11 mouse cellular contexts compared by ENCODE assay signal in genomic region chr14:31125106-31126075, GRCm38 (mm10). TPM values are rescaled to one million over a fixed set of nuclear protein-coding genes. Genes with fewer than 3 reads are reported as not detected.
A peak's percentile ranks its signal among the peaks of the same experiment; 100 is the strongest.
DNase-seq lines count a peak whose midpoint lies in the region; ATAC-seq and TF ChIP-seq lines count a peak whose summit lies in the region.
"Had no signal": no experiment of that assay in that cellular context is flagged by ENCODE, and none has a peak within 500 bp of the region (broad histone marks: within the 10 kb centered on the region; RNA-seq: fewer than 3 reads in every experiment).

No protein-coding gene starts in this region.

- DNase-seq in gastrocnemius, adult 18-20 months (ENCODE audit: low spot score), result peak; percentile 48
- no peak for DNase-seq in gastrocnemius, postnatal 36 days
- peak; percentile 13 to 53 for DNase-seq in spleen, postnatal 4 days (ENCODE audit: low spot score in 2 of 2)
- no peak for DNase-seq in spleen, adult 18-20 months
- peak; percentile 24 for DNase-seq in stomach, postnatal 0 days (ENCODE audit: low spot score)
- DNase-seq in layer of hippocampus, postnatal 25 days (ENCODE audit: extremely low spot score in 1 of 2, low spot score in 1 of 2), result no peak
- no peak for DNase-seq in adrenal gland, postnatal 10 days
- DNase-seq: cerebellum, adult 2 months; kidney, postnatal 36 days had no signal

- peaks cover 17% of the 10 kb centered on the region for H3K4me1 ChIP-seq in hindbrain, embryonic 16.5 days (ENCODE audit: control insufficient read depth, insufficient read depth, low read depth, low read length)
- no peaks in the 10 kb centered on the region for H3K4me1 ChIP-seq in stomach, postnatal 0 days (replicated peaks; ENCODE audit: control insufficient read depth, insufficient read depth)

- H3K27ac ChIP-seq in hindbrain, embryonic 16.5 days (ENCODE audit: low read depth, low read length), result no peak overlapping the region
- 0 out of 2 replicates have a peak overlapping the region, but pooled peaks have one; percentile 24 for H3K27ac ChIP-seq in stomach, postnatal 0 days (replicated peaks)

- WGBS in hindbrain, embryonic 16.5 days, result 70% methylated on average over 9 of the region's 9 CpGs
- WGBS in stomach, postnatal 0 days, result 50% methylated on average over 9 of the region's 9 CpGs

- intact Hi-C loops in gastrocnemius, postnatal 36 days (cut with DNase I), result no loop called here

- H3K36me3 ChIP-seq in hindbrain, embryonic 16.5 days (ENCODE audit: control insufficient read depth, insufficient read depth, low read length), result peaks cover 4% of the 10 kb centered on the region; the same call in 1 of the 2 replicates
- H3K36me3 ChIP-seq in stomach, postnatal 0 days (ENCODE audit: control insufficient read depth, insufficient read depth, low read length), result peaks cover 4% of the 10 kb centered on the region; the same call in 1 of the 2 replicates

- H3K4me3 ChIP-seq in hindbrain, embryonic 16.5 days (ENCODE audit: low read length), result no peak overlapping the region
- H3K4me3 ChIP-seq in stomach, postnatal 0 days (ENCODE audit: low read depth, low read length), result no peak overlapping the region

- no peaks in the 10 kb centered on the region for H3K27me3 ChIP-seq in hindbrain, embryonic 16.5 days (replicated peaks; ENCODE audit: control insufficient read depth, insufficient read depth, low read length)
- no peaks in the 10 kb centered on the region for H3K27me3 ChIP-seq in stomach, postnatal 0 days (ENCODE audit: control insufficient read depth, insufficient read depth, low read length)

- no peaks in the 10 kb centered on the region for H3K9me3 ChIP-seq in hindbrain, embryonic 16.5 days (ENCODE audit: control insufficient read depth, low read length)
- H3K9me3 ChIP-seq in stomach, postnatal 0 days (ENCODE audit: control insufficient read depth, low read length), result no peaks in the 10 kb centered on the region

- no peak overlapping the region for H3K4me2 ChIP-seq in hindbrain, embryonic 16.5 days (ENCODE audit: low read length)
- no peak overlapping the region for H3K4me2 ChIP-seq in stomach, postnatal 0 days (replicated peaks; ENCODE audit: low read depth)

- H3K9ac ChIP-seq in hindbrain, embryonic 16.5 days (ENCODE audit: low read depth, low read length), result peak overlapping the region; percentile 22; the same call in 1 of the 2 replicates
- no peak overlapping the region for H3K9ac ChIP-seq in stomach, postnatal 0 days (ENCODE audit: low read length)

- TF ChIP-seq EP300 in stomach, postnatal 0 days (optimal IDR thresholded peaks at IDR 0.05), result no peak

- no peak for TF ChIP-seq CTCF in stomach, postnatal 0 days (IDR thresholded peaks at IDR 0.05; ENCODE audit: low read depth)

- ATAC-seq in hindbrain, embryonic 16.5 days, result no peak
- ATAC-seq in stomach, postnatal 0 days (ENCODE audit: low FRiP score, low TSS enrichment), result no peak
- ATAC-seq: CD4-positive, CD25-positive, alpha-beta regulatory T cell, adult 4 months had no signal

RNA-seq across cellular contexts. Expression of gene Smim4, which starts 3.4 kb away (rescaled TPM):
- total RNA-seq in gastrocnemius, adult 18-20 months (2021), result 10 to 100 TPM; 24.6 to 33.8 TPM
- total RNA-seq in gastrocnemius, postnatal 36 days (2021), result 10 to 100 TPM; 29.3 to 40.5 TPM
- 51.3 and 53.9 TPM in 2 replicates for polyA plus RNA-seq in hindbrain, embryonic 16.5 days (2015; fragmentation: Nextera tagmentation; extraction: Ambion mirVana)
- polyA plus RNA-seq in stomach, postnatal 0 days (2015; fragmentation: Nextera tagmentation; extraction: Ambion mirVana), result 99.3 and 108 TPM in 2 replicates
- 10 to 100 TPM; 28.6 to 29.6 TPM for total RNA-seq in layer of hippocampus, postnatal 25 days (2021)
- total RNA-seq in adrenal gland, postnatal 10 days (2021), result 100 to 1,000 TPM in 1 of 2 experiments, 10 to 100 TPM in 1; 86.9 to 103 TPM

RNA-seq across cellular contexts. Expression of gene Nt5dc2, which starts 5.5 kb away (rescaled TPM):
- total RNA-seq in gastrocnemius, adult 18-20 months (2021), result 1 to 10 TPM in 1 of 2 experiments, under 1 TPM in 1; 0.57 to 1.3 TPM
- total RNA-seq in gastrocnemius, postnatal 36 days (2021), result 1 to 10 TPM; 2.2 to 2.4 TPM
- 192 and 222 TPM in 2 replicates for polyA plus RNA-seq in hindbrain, embryonic 16.5 days (2015; fragmentation: Nextera tagmentation; extraction: Ambion mirVana)
- 61.0 and 65.3 TPM in 2 replicates for polyA plus RNA-seq in stomach, postnatal 0 days (2015; fragmentation: Nextera tagmentation; extraction: Ambion mirVana)
- total RNA-seq in layer of hippocampus, postnatal 25 days (2021), result 10 to 100 TPM; 12.8 to 17.9 TPM
- 10 to 100 TPM; 52.0 to 52.6 TPM for total RNA-seq in adrenal gland, postnatal 10 days (2021)
- polyA plus RNA-seq: CD4-positive, CD25-positive, alpha-beta regulatory T cell, adult 4 months had no signal

RNA-seq across cellular contexts. Expression of gene Stab1, which starts 43.0 kb away (rescaled TPM):
- 10 to 100 TPM in 1 of 2 experiments, 1 to 10 TPM in 1; 9.7 to 16.7 TPM for total RNA-seq in gastrocnemius, adult 18-20 months (2021)
- total RNA-seq in gastrocnemius, postnatal 36 days (2021), result 10 to 100 TPM; 15.6 to 17.7 TPM
- polyA plus RNA-seq in hindbrain, embryonic 16.5 days (2015; fragmentation: Nextera tagmentation; extraction: Ambion mirVana), result 13.5 and 17.5 TPM in 2 replicates
- 23.7 and 23.9 TPM in 2 replicates for polyA plus RNA-seq in stomach, postnatal 0 days (2015; fragmentation: Nextera tagmentation; extraction: Ambion mirVana)
- 10 to 100 TPM; 13.9 to 17.5 TPM for total RNA-seq in layer of hippocampus, postnatal 25 days (2021)
- 10 to 100 TPM; 74.3 to 74.8 TPM for total RNA-seq in adrenal gland, postnatal 10 days (2021)

Comparison
In these comparisons a context has a peak if more than half of its experiments do, and no peak if none do; other contexts are left out.
1. DNase-seq: peak in gastrocnemius, adult 18-20 months (single experiment), spleen, postnatal 4 days (2 of 2) and stomach, postnatal 0 days (single experiment); none in gastrocnemius, postnatal 36 days (0 of 2), spleen, adult 18-20 months (0 of 2), layer of hippocampus, postnatal 25 days (0 of 2) and adrenal gland, postnatal 10 days (single experiment).
2. RNA of gene Nt5dc2, which starts 5.5 kb away (total RNA-seq): 52.0 to 52.6 TPM in adrenal gland, postnatal 10 days and 12.8 to 17.9 TPM in layer of hippocampus, postnatal 25 days; 2.2 to 2.4 TPM in gastrocnemius, postnatal 36 days and 0.57 to 1.3 TPM in gastrocnemius, adult 18-20 months; every median in the first group is over 4 times any median in the second.
3. RNA of gene Stab1, which starts 43.0 kb away (total RNA-seq): 74.3 to 74.8 TPM in adrenal gland, postnatal 10 days; 15.6 to 17.7 TPM in gastrocnemius, postnatal 36 days, 13.9 to 17.5 TPM in layer of hippocampus, postnatal 25 days and 9.7 to 16.7 TPM in gastrocnemius, adult 18-20 months; every median in the first group is over 4 times any median in the second.